Mouse (Mus musculus) forebrain, embryonic 13.5 days (tissue): ENCODE measurements around the gene Treh. TPM values are rescaled to one million over a fixed set of nuclear protein-coding genes. Genes with fewer than 3 reads are reported as not detected.
A peak's percentile ranks its signal among the peaks of the same experiment; 100 is the strongest.

Source experiments
- ATAC-seq: fragments of 200-750 bp; cut with Nextera tagmentation; 2 replicates; pipeline ENCODE4 v1.8.0; 2017
- H3K27ac ChIP-seq: fragments of 300-500 bp; sonication (generic); 2 replicates; pipeline ENCODE4 v1.5.1; 2015; ENCODE audit warnings: inconsistent platforms, mild to moderate bottlenecking, moderate library complexity
- H3K27me3 ChIP-seq: fragments of 300-500 bp; sonication (generic); 2 replicates; pipeline ENCODE4 v1.6.1; 2015; ENCODE audit warnings: mild to moderate bottlenecking, inconsistent platforms
- H3K36me3 ChIP-seq: fragments of 300-500 bp; sonication (generic); 2 replicates; pipeline ENCODE4 v1.6.1; 2015; ENCODE audit warnings: mild to moderate bottlenecking, inconsistent platforms; ENCODE audit not compliant: poor library complexity, severe bottlenecking
- H3K4me1 ChIP-seq: fragments of 300-500 bp; sonication (generic); 2 replicates; pipeline ENCODE4 v1.6.1; 2015; ENCODE audit warnings: inconsistent platforms
- H3K4me2 ChIP-seq: fragments of 300-500 bp; sonication (generic); 2 replicates; pipeline ENCODE4 v1.6.1; 2015; ENCODE audit warnings: inconsistent platforms, mild to moderate bottlenecking, moderate library complexity
- H3K4me3 ChIP-seq: fragments of 300-500 bp; sonication (generic); 2 replicates; pipeline ENCODE4 v1.5.1; 2015; ENCODE audit warnings: mild to moderate bottlenecking, inconsistent platforms
- H3K9ac ChIP-seq: fragments of 300-500 bp; sonication (generic); 2 replicates; pipeline ENCODE4 v1.6.1; 2015; ENCODE audit warnings: mild to moderate bottlenecking, inconsistent platforms
- H3K9me3 ChIP-seq: fragments of 300-500 bp; sonication (generic); replicated peaks from 2 replicates; pipeline ENCODE4 v1.6.1; 2016; ENCODE audit warnings: inconsistent platforms
- WGBS: fragments of 180-500 bp; shearing (Covaris S2); methylation state at CpG from one replicate; pipeline ENCODE4 v1.1.7; 2015; 5-methylcytosine and 5-hydroxymethylcytosine counted together
- polyA plus RNA-seq: library from polyadenylated mRNA; unstranded; fragments of >200 nt; fragmentation: Nextera tagmentation; extraction: Ambion mirVana; gene quantifications from 2 replicates; pipeline ENCODE4 v1.2.1, GENCODE M21; 2015

The Treh gene
- polyA plus RNA-seq, 1 experiment from 2014 or later, result not detected

GRCm38 (mm10) chr9:44646366-44646765 lies 26.7 kb upstream of the Treh start:
- no peak overlapping the region for H3K4me2 ChIP-seq
- WGBS, result 87% methylated on average over 6 of the region's 6 CpGs
- peaks cover 9% of the 10 kb centered on the region; the same call in 1 of the 2 replicates for H3K36me3 ChIP-seq
- H3K9ac ChIP-seq, result no peak overlapping the region
- no peak for ATAC-seq
- H3K9me3 ChIP-seq, result no peaks in the 10 kb centered on the region; the same call in 1 of the 2 replicates
- H3K4me3 ChIP-seq, result no peak overlapping the region
- no peaks in the 10 kb centered on the region for H3K4me1 ChIP-seq
- H3K27ac ChIP-seq, result no peak overlapping the region
- no peaks in the 10 kb centered on the region for H3K27me3 ChIP-seq

- no peaks in the 10 kb centered on the region for H3K4me1 ChIP-seq
- no peak overlapping the region for H3K9ac ChIP-seq
- H3K4me3 ChIP-seq, result no peak overlapping the region
- no peaks in the 10 kb centered on the region; the same call in 1 of the 2 replicates for H3K9me3 ChIP-seq
- ATAC-seq, result no peak
- 94% methylated on average over 8 of the region's 8 CpGs for WGBS
- no peaks in the 10 kb centered on the region for H3K27me3 ChIP-seq
- H3K4me2 ChIP-seq, result no peak overlapping the region
- no peak overlapping the region for H3K27ac ChIP-seq
- peaks cover 5% of the 10 kb centered on the region; the same call in 1 of the 2 replicates for H3K36me3 ChIP-seq
These were observed 26.0 kb upstream of the Treh start for GRCm38 (mm10) chr9:44647026-44647425.

DNA sequence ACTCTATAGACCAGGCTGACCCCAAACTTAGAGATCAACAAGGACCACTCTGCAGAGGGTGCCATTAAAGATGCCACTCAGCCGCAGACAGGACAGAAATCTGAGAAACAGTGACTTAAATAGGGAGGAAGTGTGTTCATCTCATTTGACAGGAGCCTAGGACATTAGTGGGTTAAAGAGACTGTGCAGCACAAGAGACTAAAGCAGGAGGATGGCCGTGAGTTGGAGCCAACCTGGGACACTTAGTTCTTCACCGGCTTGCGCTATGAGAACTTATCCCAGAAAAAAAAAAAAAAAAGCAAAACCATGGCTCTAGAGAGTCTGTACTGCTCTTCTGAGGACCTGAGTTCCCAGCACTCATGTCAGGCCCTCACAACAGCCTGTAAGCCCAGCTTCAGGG lies 25.4 kb upstream of the Treh start:
- Histone ChIP-seq H3K9ac (no peak overlapping the region), H3K4me3 (no peak overlapping the region), H3K27me3 (no peaks in the 10 kb centered on the region), H3K4me2 (no peak overlapping the region), H3K36me3 (no peaks in the 10 kb centered on the region), H3K9me3 (no peaks in the 10 kb centered on the region), H3K4me1 (no peaks in the 10 kb centered on the region), H3K27ac (no peak overlapping the region)
- WGBS, result 88% methylated on average over 4 of the region's 4 CpGs
- no peak for ATAC-seq

DNA sequence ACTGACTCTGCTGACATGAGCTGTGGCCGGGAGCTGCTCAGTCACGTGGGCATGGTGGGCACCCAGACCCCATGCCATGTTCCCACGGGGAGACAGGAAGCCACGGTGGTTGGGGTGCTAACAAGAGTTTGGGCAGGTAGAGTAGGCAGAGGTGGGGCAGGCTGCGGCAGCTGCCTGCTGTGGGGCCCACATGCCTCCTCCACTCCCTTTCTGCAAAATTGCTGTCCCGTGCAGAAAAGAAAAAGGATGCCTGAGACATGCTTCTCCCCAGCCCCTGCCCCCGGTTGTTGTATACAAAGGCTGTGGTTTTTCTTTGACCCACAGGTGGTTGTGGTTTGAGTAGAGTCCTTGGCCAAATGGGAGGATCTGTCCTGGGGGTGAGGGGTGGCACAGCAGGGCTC lies 24.2 kb upstream of the Treh start:
- no peak overlapping the region for H3K4me3 ChIP-seq
- H3K4me2 ChIP-seq, result no peak overlapping the region
- H3K27me3 ChIP-seq, result no peaks in the 10 kb centered on the region
- H3K9me3 ChIP-seq, result no peaks in the 10 kb centered on the region
- ATAC-seq, result no peak
- no peaks in the 10 kb centered on the region for H3K4me1 ChIP-seq
- H3K36me3 ChIP-seq, result no peaks in the 10 kb centered on the region
- WGBS, result 82% methylated on average over 7 of the region's 7 CpGs
- no peak overlapping the region for H3K27ac ChIP-seq
- no peak overlapping the region for H3K9ac ChIP-seq

GRCm38 (mm10) chr9:44652027-44652426 lies 21.0 kb upstream of the Treh start:
- Histone ChIP-seq H3K27ac (no peak overlapping the region), H3K27me3 (no peaks in the 10 kb centered on the region), H3K9me3 (no peaks in the 10 kb centered on the region), H3K4me1 (peaks cover 5% of the 10 kb centered on the region), H3K4me2 (no peak overlapping the region), H3K36me3 (no peaks in the 10 kb centered on the region), H3K4me3 (no peak overlapping the region), H3K9ac (no peak overlapping the region)
- 8% methylated on average over 8 of the region's 8 CpGs for WGBS
- peak; percentile 69 for ATAC-seq

DNA sequence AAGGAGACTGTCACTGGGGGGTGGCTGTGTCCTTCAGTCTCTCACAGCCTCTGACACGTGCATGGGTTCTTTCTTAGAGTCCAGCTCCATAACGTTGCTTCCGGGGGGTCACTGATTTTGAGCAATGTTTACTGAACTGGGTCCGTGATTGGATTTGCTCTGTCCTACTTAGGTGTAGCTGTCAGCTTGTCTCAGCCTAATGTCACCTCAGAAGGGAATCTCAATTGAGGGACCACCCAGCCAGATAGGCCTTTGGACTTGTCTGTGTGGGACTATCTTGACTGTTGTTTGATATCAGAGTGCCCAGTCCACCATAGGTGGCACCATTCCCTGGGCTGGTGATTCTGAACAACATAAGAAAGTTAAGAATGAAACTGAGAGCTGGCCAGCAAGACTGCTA lies 19.1 kb upstream of the Treh start:
- H3K27me3 ChIP-seq, result no peaks in the 10 kb centered on the region
- 78% methylated on average over 4 of the region's 4 CpGs for WGBS
- H3K27ac ChIP-seq, result no peak overlapping the region
- no peak for ATAC-seq
- H3K9ac ChIP-seq, result no peak overlapping the region
- H3K4me3 ChIP-seq, result no peak overlapping the region
- H3K36me3 ChIP-seq, result no peaks in the 10 kb centered on the region
- H3K4me2 ChIP-seq, result no peak overlapping the region
- H3K9me3 ChIP-seq, result no peaks in the 10 kb centered on the region
- peaks cover 5% of the 10 kb centered on the region for H3K4me1 ChIP-seq

DNA sequence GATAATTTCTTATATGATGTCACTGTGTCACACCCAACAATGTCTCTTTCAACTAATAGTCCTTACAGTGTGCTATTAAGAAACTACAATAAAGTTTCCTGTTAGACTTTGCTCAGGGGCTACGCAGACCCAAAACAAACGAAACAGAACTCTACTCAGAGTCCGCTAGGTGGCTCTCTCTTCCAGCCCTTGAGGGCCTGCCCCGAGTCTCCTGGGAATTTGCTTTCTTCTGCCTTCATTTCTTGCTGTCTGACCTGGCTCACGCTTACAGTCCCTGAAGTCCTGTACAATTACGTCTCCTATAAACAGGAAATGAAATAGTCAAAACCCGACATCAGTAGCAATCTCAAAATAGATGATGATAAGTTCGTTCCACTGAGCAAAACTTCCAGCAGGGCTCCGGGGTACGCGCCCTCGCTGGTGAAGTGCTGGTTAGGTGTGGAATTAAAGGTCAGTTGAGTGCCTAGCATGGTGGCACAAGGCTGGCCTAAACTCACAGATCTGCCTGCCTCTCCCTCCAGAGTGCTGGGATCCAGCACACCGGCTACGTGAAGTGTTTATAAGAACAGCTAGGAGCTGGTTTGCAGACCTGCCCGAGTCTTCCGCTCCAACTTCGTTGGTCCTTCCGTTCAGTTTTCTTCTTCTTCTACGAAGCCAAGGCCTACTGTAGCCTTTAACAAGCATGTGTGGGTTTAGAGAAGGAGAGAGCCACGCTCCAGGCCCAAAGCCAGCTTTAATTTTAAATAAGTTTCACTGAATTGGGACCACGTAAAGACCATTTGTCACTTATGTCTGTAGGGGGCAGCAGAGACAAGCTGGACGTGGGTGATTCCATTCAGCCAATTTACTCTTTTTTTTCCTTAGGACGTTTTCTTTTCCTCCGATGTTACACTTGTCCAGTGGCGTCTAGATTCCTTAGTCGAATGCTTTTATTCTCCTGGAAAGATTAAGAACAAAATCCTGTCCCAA lies 17.7 kb upstream of the Treh start:
- H3K4me1 ChIP-seq, result peaks cover 5% of the 10 kb centered on the region
- H3K36me3 ChIP-seq, result no peaks in the 10 kb centered on the region
- H3K27ac ChIP-seq, result no peak overlapping the region
- WGBS, result 27% methylated on average over 26 of the region's 26 CpGs
- no peaks in the 10 kb centered on the region for H3K27me3 ChIP-seq
- peak overlapping the region; percentile 44 for H3K4me2 ChIP-seq
- H3K4me3 ChIP-seq, result 0 out of 2 replicates have a peak overlapping the region, but pooled peaks have one; percentile 12
- ATAC-seq, result peak; percentile 38; the same call in 1 of the 2 replicates
- no peaks in the 10 kb centered on the region for H3K9me3 ChIP-seq
- H3K9ac ChIP-seq, result no peak overlapping the region

- no peak overlapping the region for H3K4me2 ChIP-seq
- no peak for ATAC-seq
- no peaks in the 10 kb centered on the region for H3K9me3 ChIP-seq
- H3K9ac ChIP-seq, result no peak overlapping the region
- no peaks in the 10 kb centered on the region for H3K36me3 ChIP-seq
- H3K4me1 ChIP-seq, result no peaks in the 10 kb centered on the region
- H3K27me3 ChIP-seq, result no peaks in the 10 kb centered on the region
- H3K4me3 ChIP-seq, result no peak overlapping the region
- no peak overlapping the region for H3K27ac ChIP-seq
- 88% methylated on average over 6 of the region's 6 CpGs for WGBS
These were observed 9.3 kb upstream of the Treh start for GRCm38 (mm10) chr9:44663706-44664105.

GRCm38 (mm10) chr9:44671416-44671815 lies 1.6 kb upstream of the Treh start:
- Histone ChIP-seq H3K27me3 (no peaks in the 10 kb centered on the region), H3K9me3 (no peaks in the 10 kb centered on the region), H3K4me1 (no peaks in the 10 kb centered on the region), H3K27ac (no peak overlapping the region), H3K36me3 (no peaks in the 10 kb centered on the region), H3K4me2 (no peak overlapping the region), H3K9ac (no peak overlapping the region), H3K4me3 (no peak overlapping the region)
- no peak for ATAC-seq
- 93% methylated on average over 5 of the region's 5 CpGs for WGBS

GRCm38 (mm10) chr9:44672291-44672865 lies 655 bp upstream of the Treh start:
- Histone ChIP-seq H3K27me3 (no peaks in the 10 kb centered on the region), H3K4me2 (no peak overlapping the region), H3K9me3 (no peaks in the 10 kb centered on the region), H3K27ac (no peak overlapping the region), H3K4me3 (no peak overlapping the region), H3K4me1 (no peaks in the 10 kb centered on the region), H3K9ac (no peak overlapping the region), H3K36me3 (no peaks in the 10 kb centered on the region)
- 66% methylated on average over 2 of the region's 2 CpGs for WGBS
- no peak for ATAC-seq

DNA sequence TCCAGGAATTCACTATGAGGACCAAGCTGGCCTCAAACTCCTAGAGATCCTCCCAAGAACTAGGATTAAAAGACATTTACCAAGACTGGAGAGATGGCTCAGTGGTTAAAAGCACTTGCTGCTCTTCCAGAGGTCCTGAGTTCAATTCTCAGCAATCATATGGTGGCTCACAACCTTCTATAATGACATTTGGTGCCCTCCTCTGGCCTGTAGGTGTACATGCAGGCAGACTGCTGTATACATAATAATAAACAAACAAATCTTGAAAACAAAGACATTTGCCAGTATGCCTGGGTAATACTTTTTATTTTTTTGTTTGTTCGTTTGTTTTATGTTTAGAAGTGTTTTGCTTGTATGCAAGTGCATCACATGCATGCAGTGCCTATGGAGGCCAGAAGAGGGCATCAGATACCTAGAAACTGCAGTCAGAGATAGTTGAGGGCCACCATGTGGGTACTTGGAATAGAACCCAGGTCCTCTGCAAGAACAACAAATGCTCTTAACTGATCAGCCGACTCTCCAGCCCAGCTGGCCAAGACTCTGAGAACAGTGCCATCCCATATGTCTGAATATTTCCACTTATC lies 5.3 kb downstream of the Treh start:
- Histone ChIP-seq H3K4me3 (no peak overlapping the region), H3K27ac (no peak overlapping the region), H3K9ac (no peak overlapping the region), H3K4me1 (no peaks in the 10 kb centered on the region), H3K9me3 (no peaks in the 10 kb centered on the region), H3K36me3 (no peaks in the 10 kb centered on the region), H3K4me2 (no peak overlapping the region), H3K27me3 (no peaks in the 10 kb centered on the region)
- 90% methylated on average over 2 of the region's 2 CpGs for WGBS
- no peak for ATAC-seq

DNA sequence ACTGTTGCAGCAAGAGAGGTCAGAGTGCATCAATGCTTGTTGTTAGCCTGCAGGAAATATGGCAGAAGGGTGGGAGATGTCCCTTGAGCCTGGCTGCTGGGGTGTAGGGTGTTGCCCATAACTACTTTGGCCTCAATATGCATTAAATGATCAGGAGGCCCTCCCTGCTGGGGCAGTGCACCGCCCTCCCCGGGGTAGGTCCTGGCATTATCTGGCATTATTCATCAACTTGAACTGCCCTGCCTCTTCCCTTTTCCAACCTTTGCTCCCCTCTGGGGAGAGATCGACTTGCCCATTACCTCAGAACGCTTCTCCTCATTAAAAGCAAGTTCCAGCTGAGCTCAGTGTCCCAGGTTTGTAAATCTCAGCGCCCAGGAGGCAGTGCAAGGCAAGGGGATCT lies 6.5 kb downstream of the Treh start:
- Histone ChIP-seq H3K27me3 (no peaks in the 10 kb centered on the region), H3K9ac (no peak overlapping the region), H3K9me3 (no peaks in the 10 kb centered on the region), H3K4me2 (no peak overlapping the region), H3K27ac (no peak overlapping the region), H3K4me1 (no peaks in the 10 kb centered on the region), H3K4me3 (no peak overlapping the region), H3K36me3 (no peaks in the 10 kb centered on the region)
- whole genome bisulfite sequencing, result 75% methylated on average over 5 of the region's 5 CpGs
- ATAC-seq, result no peak
